Mouse (Mus musculus): ENCODE measurements around the gene Syvn1.

Gene Syvn1

Small RNA genes lying within 50 kb of the gene (microRNA-seq; reads per million reads assigned to microRNA genes)
- 1.0 to 2.2 reads per million in 2 experiments for gene Mir6988

All from adrenal gland (tissue).